Mouse (Mus musculus) MEL (cell line): ENCODE results near the gene Hspa2. TPM values are rescaled to one million over a fixed set of nuclear protein-coding genes. Genes with fewer than 3 reads are reported as not detected.

Experiments used
- DNase-seq: peaks from one replicate; pipeline ENCODE4 v3.0.0; 2011; ENCODE audit warnings: low read depth, low spot score
- H3K27ac ChIP-seq: 2 replicates; pipeline ENCODE4 v1.5.1; 2012; ENCODE audit warnings: low read depth, mild to moderate bottlenecking, control low read depth, low read length, moderate library complexity; ENCODE audit not compliant: control insufficient read depth
- H3K27me3 ChIP-seq, 2 experiments: fragments of 150-350 bp in 1 of 2; sonication (generic) in 1 of 2; 2 replicates each; pipeline ENCODE4 v1.6.1; 2012; ENCODE audit warnings: low read length in 2 of 2, mild to moderate bottlenecking in 2 of 2, improper control_type of control experiment in 1 of 2, moderate library complexity in 1 of 2; ENCODE audit not compliant: insufficient read depth in 2 of 2, control insufficient read depth in 1 of 2
- H3K36me3 ChIP-seq, 2 experiments: 2 replicates each; pipeline ENCODE4 v1.6.1; 2012 to 2014; ENCODE audit warnings: low read length in 2 of 2, improper control_type of control experiment in 1 of 2, inconsistent platforms in 1 of 2, mild to moderate bottlenecking in 1 of 2; ENCODE audit not compliant: insufficient read depth in 2 of 2, control insufficient read depth in 1 of 2
- H3K4me1 ChIP-seq, 2 experiments: fragments of 150-350 bp in 1 of 2; sonication (generic) in 1 of 2; 2 replicates each; pipeline ENCODE4 v1.6.1; 2012; ENCODE audit warnings: low read length in 2 of 2, improper control_type of control experiment in 1 of 2, mild to moderate bottlenecking in 1 of 2; ENCODE audit not compliant: insufficient read depth in 2 of 2, control insufficient read depth in 1 of 2
- H3K4me3 ChIP-seq, 2 experiments: fragments of 150-350 bp in 1 of 2; sonication (generic) in 1 of 2; 2 replicates each; pipeline ENCODE4 v1.5.1; 2012; ENCODE audit warnings: low read depth in 2 of 2, low read length in 2 of 2, mild to moderate bottlenecking in 2 of 2, moderate library complexity in 2 of 2, control low read depth in 1 of 2, improper control_type of control experiment in 1 of 2; ENCODE audit not compliant: control insufficient read depth in 1 of 2, insufficient read depth in 1 of 2
- H3K79me2 ChIP-seq: 2 replicates; pipeline ENCODE4 v1.6.1; 2012; ENCODE audit warnings: mild to moderate bottlenecking, low read length, moderate library complexity; ENCODE audit not compliant: control insufficient read depth, poor library complexity, insufficient read depth
- H3K9ac ChIP-seq: 2 replicates; pipeline ENCODE4 v1.6.1; 2012; ENCODE audit warnings: low read depth, mild to moderate bottlenecking, control low read depth, low read length, moderate library complexity; ENCODE audit not compliant: control insufficient read depth, poor library complexity, severe bottlenecking
- H3K9me3 ChIP-seq: fragments of 150-350 bp; sonication (generic); replicated peaks from 2 replicates; pipeline ENCODE4 v1.6.1; 2012; ENCODE audit warnings: mild to moderate bottlenecking, low read length, improper control_type of control experiment, moderate library complexity; ENCODE audit not compliant: insufficient read depth
- BHLHE40 ChIP-seq: IDR thresholded peaks from 2 replicates; pipeline ENCODE4 v1.6.1; 2012; ENCODE audit warnings: low read depth, mild to moderate bottlenecking, inconsistent platforms, low read length, improper control_type of control experiment, borderline replicate concordance
- CHD1 ChIP-seq: IDR thresholded peaks from 2 replicates; pipeline ENCODE4 v1.6.1; 2012; ENCODE audit warnings: low read depth, mild to moderate bottlenecking, inconsistent platforms, low read length, improper control_type of control experiment
- CHD2 ChIP-seq: IDR thresholded peaks from 2 replicates; pipeline ENCODE4 v1.6.1; 2011; ENCODE audit warnings: low read length, improper control_type of control experiment
- CTCF ChIP-seq, 3 experiments: IDR thresholded peaks in 2 of 3; conservative IDR thresholded peaks in 1 of 3; 2 replicates each; pipeline ENCODE4 v1.5.1; 2011 to 2012; ENCODE audit warnings: low read length in 3 of 3, low read depth in 2 of 3, mild to moderate bottlenecking in 2 of 3, improper control_type of control experiment in 1 of 3, inconsistent platforms in 1 of 3, mixed read lengths in 1 of 3, moderate library complexity in 1 of 3; ENCODE audit not compliant: control insufficient read depth in 1 of 3, insufficient read depth in 1 of 3, poor library complexity in 1 of 3, severe bottlenecking in 1 of 3
- ELF1 ChIP-seq: IDR thresholded peaks from 2 replicates; pipeline ENCODE4 v1.6.1; 2014; ENCODE audit warnings: low read depth, mild to moderate bottlenecking, inconsistent platforms, low read length, improper control_type of control experiment, moderate library complexity
- ETS1 ChIP-seq: IDR thresholded peaks from 2 replicates; pipeline ENCODE4 v1.6.1; 2012; ENCODE audit warnings: low read depth, mild to moderate bottlenecking, inconsistent platforms, low read length, improper control_type of control experiment, moderate library complexity
- GABPA ChIP-seq: IDR thresholded peaks from 2 replicates; pipeline ENCODE4 v1.6.1; 2012; ENCODE audit warnings: low read depth, mild to moderate bottlenecking, inconsistent platforms, low read length, improper control_type of control experiment, moderate library complexity
- HCFC1 ChIP-seq: IDR thresholded peaks from 2 replicates; pipeline ENCODE4 v1.6.1; 2012; ENCODE audit warnings: low read depth, mild to moderate bottlenecking, inconsistent platforms, low read length, improper control_type of control experiment, moderate library complexity
- KAT2A ChIP-seq: conservative IDR thresholded peaks from 2 replicates; pipeline ENCODE4 v1.6.1; 2012; ENCODE audit warnings: low read depth, low read length, improper control_type of control experiment, inconsistent platforms
- MAX ChIP-seq: IDR thresholded peaks from 2 replicates; pipeline ENCODE4 v1.6.1; 2011; ENCODE audit warnings: low read length, improper control_type of control experiment
- MEF2A ChIP-seq: IDR thresholded peaks from 2 replicates; pipeline ENCODE4 v1.6.1; 2014; ENCODE audit warnings: low read depth, mild to moderate bottlenecking, inconsistent platforms, low read length, improper control_type of control experiment; ENCODE audit not compliant: poor library complexity, insufficient replicate concordance, severe bottlenecking; ENCODE audit errors: extremely low read depth
- MYB ChIP-seq: IDR thresholded peaks from 2 replicates; pipeline ENCODE4 v1.6.1; 2011; ENCODE audit warnings: mild to moderate bottlenecking, low read depth, low read length, improper control_type of control experiment
- NELFE ChIP-seq: IDR thresholded peaks from 2 replicates; pipeline ENCODE4 v1.6.1; 2011; ENCODE audit warnings: low read depth, low read length, improper control_type of control experiment
- POLR2A ChIP-seq, 2 experiments: IDR thresholded peaks; 2 replicates each; pipeline ENCODE4 v1.6.1; 2011 to 2012; ENCODE audit warnings: low read length in 2 of 2, mild to moderate bottlenecking in 2 of 2, control low read depth in 1 of 2, improper control_type of control experiment in 1 of 2, low read depth in 1 of 2, moderate library complexity in 1 of 2; ENCODE audit not compliant: control insufficient read depth in 1 of 2, insufficient read depth in 1 of 2, poor library complexity in 1 of 2
- POLR2AphosphoS2 ChIP-seq: IDR thresholded peaks from 2 replicates; pipeline ENCODE4 v1.6.1; 2011; ENCODE audit warnings: low read length, improper control_type of control experiment
- POLR2AphosphoS5 ChIP-seq: IDR thresholded peaks from 2 replicates; pipeline ENCODE4 v1.6.1; 2012; ENCODE audit warnings: low read depth, borderline replicate concordance, mild to moderate bottlenecking, inconsistent platforms, low read length, moderate library complexity, mixed read lengths
- RAD21 ChIP-seq: IDR thresholded peaks from 2 replicates; pipeline ENCODE4 v1.6.1; 2011; ENCODE audit warnings: mild to moderate bottlenecking, low read depth, low read length, improper control_type of control experiment
- SIN3A ChIP-seq: IDR thresholded peaks from 2 replicates; pipeline ENCODE4 v1.6.1; 2012; ENCODE audit warnings: low read length, improper control_type of control experiment, inconsistent platforms
- TAL1 ChIP-seq: IDR thresholded peaks from 2 replicates; pipeline ENCODE4 v1.6.1; 2012; ENCODE audit warnings: mild to moderate bottlenecking, inconsistent platforms, low read length, moderate library complexity, mixed read lengths
- TBP ChIP-seq: IDR thresholded peaks from 2 replicates; pipeline ENCODE4 v1.8.0; 2011; ENCODE audit warnings: low read depth, low read length, improper control_type of control experiment
- UBTF ChIP-seq: IDR thresholded peaks from 2 replicates; pipeline ENCODE4 v1.6.1; 2012; ENCODE audit warnings: low read depth, mild to moderate bottlenecking, inconsistent platforms, low read length, improper control_type of control experiment, moderate library complexity, borderline replicate concordance; ENCODE audit not compliant: insufficient read depth
- USF1 ChIP-seq: IDR thresholded peaks from 2 replicates; pipeline ENCODE4 v1.6.1; 2014; ENCODE audit warnings: low read depth, mild to moderate bottlenecking, inconsistent platforms, low read length, improper control_type of control experiment, moderate library complexity
- ZC3H11A ChIP-seq: IDR thresholded peaks from 2 replicates; pipeline ENCODE4 v1.6.1; 2012; ENCODE audit warnings: low read depth, mild to moderate bottlenecking, inconsistent platforms, low read length, improper control_type of control experiment
- ZKSCAN1 ChIP-seq: IDR thresholded peaks from 2 replicates; pipeline ENCODE4 v1.6.1; 2012; ENCODE audit warnings: low read depth, mild to moderate bottlenecking, inconsistent platforms, low read length, improper control_type of control experiment, moderate library complexity
- ZMIZ1 ChIP-seq: IDR thresholded peaks from 2 replicates; pipeline ENCODE4 v1.6.1; 2012; ENCODE audit warnings: low read depth, mild to moderate bottlenecking, inconsistent platforms, low read length, improper control_type of control experiment, moderate library complexity
- polyA plus RNA-seq, 2 experiments: library from polyadenylated mRNA; stranded (reverse) in 1 of 2; unstranded in 1 of 2; fragments of >175 nt in 1 of 2; fragments of >200 nt in 1 of 2; gene quantifications; 2 replicates each; pipeline versions ENCODE4 v1.2.1 to v1.2.4; 2012; ENCODE audit warnings: low replicate concordance in 2 of 2, low read depth in 1 of 2; ENCODE audit not compliant: insufficient read length in 2 of 2, insufficient read depth in 1 of 2, missing spikeins in 1 of 2
- total RNA-seq: library from RNA; depleted of rRNA; stranded (reverse); fragments of 300-350 nt; gene quantifications from 2 replicates; pipeline ENCODE4 v1.2.3, GENCODE M21; 2012

Gene Hspa2
- total and polyA plus RNA-seq, 3 experiments: 6.6 to 9.3 TPM; not detected in 1

- Histone ChIP-seq H3K9ac (peak overlapping the region; percentile 70), H3K9me3 (no peaks in the 10 kb centered on the region), H3K4me1 (peaks cover 2 to 3% of the 10 kb centered on the region in 2 experiments; a peak in 1 of 4 replicates), H3K36me3 (peaks cover 0 to 5% of the 10 kb centered on the region in 2 experiments; a peak in 1 of 4 replicates), H3K27ac (peak overlapping the region; percentile 67), H3K79me2 (no peaks in the 10 kb centered on the region; the same call in 1 of the 2 replicates), H3K27me3 (no peaks in the 10 kb centered on the region), H3K4me3 (peak overlapping the region; percentile 68 to 91)
- TF ChIP-seq MAX (no peak), POLR2AphosphoS5 (no peak), BHLHE40 (no peak), ZKSCAN1 (no peak), ETS1 (no peak), CHD2 (no peak), ZMIZ1 (no peak), POLR2A (IDR thresholded peaks at IDR 0.05; ENCODE audit: control insufficient read depth in 1 of 2, insufficient read depth in 1 of 2, low read depth in 1 of 2, low read length in 2 of 2, poor library complexity in 1 of 2) (peak; percentile 50 to 55; a peak in 3 of 4 replicates), NELFE (peak; percentile 39), POLR2AphosphoS2 (no peak), CHD1 (no peak), HCFC1 (no peak; the same call in 1 of the 2 replicates), ELF1 (no peak), ZC3H11A (no peak), TAL1 (no peak), GABPA (no peak), RAD21 (no peak), TBP (no peak), MEF2A (no peak), CTCF (IDR thresholded peaks at IDR 0.05 in 2 of 3, conservative IDR thresholded peaks at IDR 0.05 in 1 of 3; ENCODE audit: control insufficient read depth in 1 of 3, insufficient read depth in 1 of 3, low read depth in 2 of 3, low read length in 3 of 3, poor library complexity in 1 of 3, severe bottlenecking in 1 of 3) (no peak), KAT2A (no peak), USF1 (no peak), UBTF (no peak), SIN3A (peak; percentile 39), MYB (no peak)
- DNase-seq: peak; percentile 93
Measured at GRCm38 (mm10) chr12:76402991-76403885, 738 bp upstream of the Hspa2 start.
